Mouse (Mus musculus): Measurements from ENCODE around the gene Qars.

- TF ChIP-seq POLR2A (IDR thresholded peaks at IDR 0.05; ENCODE audit: low read depth, low read length): peak; percentile 38
- TF ChIP-seq CTCF (IDR thresholded peaks at IDR 0.05; ENCODE audit: borderline replicate concordance, insufficient read depth, low read length): no peak
Measured at GRCm38 (mm10) chr9:108460319-108461178, 47.0 kb upstream of the Qars start, which contains the start of gene Ccdc71.

Measured in embryonic fibroblast, embryonic 13.5 days (primary cell).